Mouse (Mus musculus) myocyte (in vitro differentiated cells): ENCODE results near the gene BC051665. TPM values are rescaled to one million over a fixed set of nuclear protein-coding genes. Genes with fewer than 3 reads are reported as not detected.

Experiments
- H3K27me3 ChIP-seq: one replicate; pipeline ENCODE4 v1.6.1; 2011; ENCODE audit not compliant: control insufficient read depth, insufficient read depth, insufficient read length
- H3K36me3 ChIP-seq: one replicate; pipeline ENCODE4 v1.6.1; 2011; ENCODE audit not compliant: control insufficient read depth, insufficient read depth
- H3K4me2 ChIP-seq: one replicate; pipeline ENCODE4 v1.6.1; 2011; ENCODE audit warnings: low read depth, control low read depth
- H3K4me3 ChIP-seq: one replicate; pipeline ENCODE4 v1.5.1; 2011; ENCODE audit warnings: mild to moderate bottlenecking, control low read depth, moderate library complexity
- H3K79me2 ChIP-seq: one replicate; pipeline ENCODE4 v1.6.1; 2011; ENCODE audit not compliant: control insufficient read depth, insufficient read depth
- H3ac ChIP-seq: one replicate; pipeline ENCODE4 v1.6.1; 2011; ENCODE audit not compliant: control insufficient read depth, insufficient read length
- CEBPB ChIP-seq: IDR thresholded peaks from 2 replicates; pipeline ENCODE4 v1.6.1; 2011; ENCODE audit warnings: mild to moderate bottlenecking, moderate library complexity; ENCODE audit not compliant: poor library complexity, insufficient read depth, severe bottlenecking
- E2F4 ChIP-seq: IDR thresholded peaks from one replicate; pipeline ENCODE4 v1.6.1; 2011; ENCODE audit warnings: mild to moderate bottlenecking, control low read depth, moderate library complexity; ENCODE audit not compliant: insufficient read depth
- MAX ChIP-seq: IDR thresholded peaks from one replicate; pipeline ENCODE4 v1.6.1; 2011; ENCODE audit warnings: low read depth, mild to moderate bottlenecking, control low read depth
- MYOD1 ChIP-seq, 3 experiments: IDR thresholded peaks; one replicate each; pipeline ENCODE4 v1.6.1; 2011; ENCODE audit warnings: control low read depth in 2 of 3, low read depth in 2 of 3, mild to moderate bottlenecking in 2 of 3, moderate library complexity in 1 of 3; ENCODE audit not compliant: insufficient read length in 2 of 3, control insufficient read depth in 1 of 3
- MYOG ChIP-seq, 3 experiments: IDR thresholded peaks; one replicate each; pipeline ENCODE4 v1.6.1; 2011; ENCODE audit warnings: control low read depth in 2 of 3, low read depth in 2 of 3, mild to moderate bottlenecking in 2 of 3; ENCODE audit not compliant: insufficient read length in 2 of 3, control insufficient read depth in 1 of 3, insufficient read depth in 1 of 3
- POLR2A ChIP-seq: IDR thresholded peaks from one replicate; pipeline ENCODE4 v1.6.1; 2011; ENCODE audit warnings: low read depth, mild to moderate bottlenecking, control low read depth, moderate library complexity; ENCODE audit not compliant: insufficient read length
- POLR2AphosphoS2 ChIP-seq: IDR thresholded peaks from one replicate; pipeline ENCODE4 v1.6.1; 2011; ENCODE audit warnings: low read depth, control low read depth; ENCODE audit not compliant: insufficient read length
- REST ChIP-seq: IDR thresholded peaks from one replicate; pipeline ENCODE4 v1.6.1; 2011; ENCODE audit warnings: mild to moderate bottlenecking, control low read depth, moderate library complexity; ENCODE audit not compliant: insufficient read depth, insufficient read length
- SRF ChIP-seq: IDR thresholded peaks from one replicate; pipeline ENCODE4 v1.6.1; 2011; ENCODE audit warnings: low read depth; ENCODE audit not compliant: control insufficient read depth, insufficient read length
- TCF12 ChIP-seq: IDR thresholded peaks from one replicate; pipeline ENCODE4 v1.6.1; 2011; ENCODE audit warnings: mild to moderate bottlenecking, control low read depth; ENCODE audit not compliant: poor library complexity, insufficient read depth, severe bottlenecking
- TCF3 ChIP-seq: IDR thresholded peaks from one replicate; pipeline ENCODE4 v1.6.1; 2011; ENCODE audit warnings: low read depth, control low read depth; ENCODE audit not compliant: insufficient read length
- USF1 ChIP-seq: IDR thresholded peaks from one replicate; pipeline ENCODE4 v1.6.1; 2011; ENCODE audit warnings: low read depth, mild to moderate bottlenecking, control low read depth, moderate library complexity
- polyA plus RNA-seq: library from polyadenylated mRNA; unstranded; fragments of >200 nt; fragmentation: generic; extraction: Trizol; gene quantifications from one replicate; pipeline ENCODE4 v1.2.1, GENCODE M21; 2012; ENCODE audit warnings: missing spikeins

Gene BC051665
- polyA plus RNA-seq, 1 experiment, result not detected

- TF ChIP-seq REST (no peak), POLR2AphosphoS2 (no peak), SRF (no peak), POLR2A (no peak), MAX (no peak), E2F4 (no peak), MYOD1 (IDR thresholded peaks at IDR 0.05; ENCODE audit: control insufficient read depth in 1 of 3, insufficient read length in 2 of 3, low read depth in 2 of 3) (no peak), TCF12 (no peak), TCF3 (no peak), USF1 (no peak)
- H3K27me3 ChIP-seq, result peaks cover 9% of the 10 kb centered on the region
- no peak overlapping the region for H3K4me3 ChIP-seq
- no peaks in the 10 kb centered on the region for H3K79me2 ChIP-seq
- H3K4me2 ChIP-seq, result no peak overlapping the region
- H3ac ChIP-seq, result no peak overlapping the region
- no peaks in the 10 kb centered on the region for H3K36me3 ChIP-seq
These were observed 41.4 kb downstream of the BC051665 start for GRCm38 (mm10) chr13:60744736-60745135.

- no peak overlapping the region for H3K4me3 ChIP-seq
- no peaks in the 10 kb centered on the region for H3K36me3 ChIP-seq
- H3ac ChIP-seq, result no peak overlapping the region
- peaks cover 9% of the 10 kb centered on the region for H3K27me3 ChIP-seq
- H3K4me2 ChIP-seq, result no peak overlapping the region
- no peaks in the 10 kb centered on the region for H3K79me2 ChIP-seq
- TF ChIP-seq E2F4, result no peak
- no peak for TF ChIP-seq USF1
- TF ChIP-seq MYOG (IDR thresholded peaks at IDR 0.05; ENCODE audit: control insufficient read depth in 1 of 3, insufficient read depth in 1 of 3, insufficient read length in 2 of 3, low read depth in 2 of 3), result no peak
- no peak for TF ChIP-seq POLR2A
- no peak for TF ChIP-seq SRF
- no peak for TF ChIP-seq MAX
- no peak for TF ChIP-seq TCF12
- no peak for TF ChIP-seq POLR2AphosphoS2
- TF ChIP-seq REST, result no peak
- TF ChIP-seq MYOD1 (IDR thresholded peaks at IDR 0.05; ENCODE audit: control insufficient read depth in 1 of 3, insufficient read length in 2 of 3, low read depth in 2 of 3), result no peak
- no peak for TF ChIP-seq CEBPB
- TF ChIP-seq TCF3, result no peak
These were observed 42.1 kb downstream of the BC051665 start for GRCm38 (mm10) chr13:60744078-60744460.

- H3ac ChIP-seq, result no peak overlapping the region
- H3K79me2 ChIP-seq, result no peaks in the 10 kb centered on the region
- TF ChIP-seq E2F4 (no peak), USF1 (no peak), POLR2AphosphoS2 (no peak), REST (no peak), MYOG (IDR thresholded peaks at IDR 0.05; ENCODE audit: control insufficient read depth in 1 of 3, insufficient read depth in 1 of 3, insufficient read length in 2 of 3, low read depth in 2 of 3) (no peak), MYOD1 (IDR thresholded peaks at IDR 0.05; ENCODE audit: control insufficient read depth in 1 of 3, insufficient read length in 2 of 3, low read depth in 2 of 3) (no peak)
- H3K4me3 ChIP-seq, result no peak overlapping the region
- H3K27me3 ChIP-seq, result peaks cover 9% of the 10 kb centered on the region
- H3K4me2 ChIP-seq, result no peak overlapping the region
- no peaks in the 10 kb centered on the region for H3K36me3 ChIP-seq
These were observed 42.6 kb downstream of the BC051665 start for GRCm38 (mm10) chr13:60743381-60744077.

GRCm38 (mm10) chr13:60742611-60743010 is 43.6 kb downstream of the BC051665 start:
- H3K27me3 ChIP-seq, result peaks cover 9% of the 10 kb centered on the region
- no peak overlapping the region for H3K4me3 ChIP-seq
- H3K79me2 ChIP-seq, result no peaks in the 10 kb centered on the region
- H3K36me3 ChIP-seq, result no peaks in the 10 kb centered on the region
- no peak for TF ChIP-seq POLR2AphosphoS2
- no peak for TF ChIP-seq MYOD1 (IDR thresholded peaks at IDR 0.05; ENCODE audit: control insufficient read depth in 1 of 3, insufficient read length in 2 of 3, low read depth in 2 of 3)
- no peak for TF ChIP-seq TCF3
- TF ChIP-seq TCF12, result no peak
- TF ChIP-seq USF1, result no peak
- TF ChIP-seq MAX, result no peak
- TF ChIP-seq MYOG (IDR thresholded peaks at IDR 0.05; ENCODE audit: control insufficient read depth in 1 of 3, insufficient read depth in 1 of 3, insufficient read length in 2 of 3, low read depth in 2 of 3), result no peak
- no peak for TF ChIP-seq CEBPB
- no peak for TF ChIP-seq E2F4
- TF ChIP-seq REST, result no peak
- TF ChIP-seq SRF, result no peak
- no peak for TF ChIP-seq POLR2A
- H3ac ChIP-seq, result no peak overlapping the region
- no peak overlapping the region for H3K4me2 ChIP-seq

- Histone ChIP-seq H3K27me3 (peaks cover 9% of the 10 kb centered on the region), H3K36me3 (no peaks in the 10 kb centered on the region), H3ac (no peak overlapping the region), H3K79me2 (no peaks in the 10 kb centered on the region), H3K4me3 (no peak overlapping the region), H3K4me2 (no peak overlapping the region)
- TF ChIP-seq E2F4, result no peak
- no peak for TF ChIP-seq SRF
- TF ChIP-seq MYOD1 (IDR thresholded peaks at IDR 0.05; ENCODE audit: control insufficient read depth in 1 of 3, insufficient read length in 2 of 3, low read depth in 2 of 3), result no peak
- no peak for TF ChIP-seq REST
- no peak for TF ChIP-seq USF1
- TF ChIP-seq CEBPB, result no peak
- TF ChIP-seq MAX, result no peak
- TF ChIP-seq TCF3, result no peak
- no peak for TF ChIP-seq MYOG (IDR thresholded peaks at IDR 0.05; ENCODE audit: control insufficient read depth in 1 of 3, insufficient read depth in 1 of 3, insufficient read length in 2 of 3, low read depth in 2 of 3)
- TF ChIP-seq TCF12, result no peak
- no peak for TF ChIP-seq POLR2A
- no peak for TF ChIP-seq POLR2AphosphoS2
These were observed 45.9 kb downstream of the BC051665 start for GRCm38 (mm10) chr13:60740248-60740647.
